Mouse (Mus musculus) Patski (cell line): ENCODE measurements around the gene Nomo1. TPM values are rescaled to one million over a fixed set of nuclear protein-coding genes. Genes with fewer than 3 reads are reported as not detected.

Experiments used
- ATAC-seq: fragments of 100-300 bp; one replicate; pipeline ENCODE4 v1.8.0; 2021
- CTCF ChIA-PET: fragments of 350-600 bp; sonication (Branson Sonifier 250); formaldehyde crosslinking; loops from one replicate; lab custom pipeline; 2022; ENCODE audit warnings: inconsistent platforms; lab: Charles Lee
- POLR2A ChIA-PET: fragments of 350-600 bp; sonication (Branson Sonifier 250); formaldehyde crosslinking; loops from one replicate; lab custom pipeline; 2022; ENCODE audit warnings: antibody characterized with exemption, inconsistent platforms; lab: Charles Lee
- DNase-seq: peaks from one replicate; pipeline ENCODE4 v3.0.0-alpha.2; 2011; ENCODE audit warnings: low read depth, low spot score
- H3K27me3 ChIP-seq: fragments of 371-371 bp; one replicate; pipeline ENCODE4 v1.5.1; 2021
- CTCF ChIP-seq: fragments of 100-300 bp; IDR thresholded peaks from one replicate; pipeline ENCODE4 v1.5.1; 2021
- in situ Hi-C: fragments of 300-500 bp; cut with MboI; formaldehyde crosslinking; loops from 3 replicates; pipeline ENCODE4 v1.11.1; 2018; ENCODE audit warnings: low pct_unique_long_range_greater_than_20kb, mixed read lengths
- polyA plus RNA-seq: library from polyadenylated mRNA; unstranded; gene quantifications from one replicate; pipeline ENCODE4 v1.2.3, GENCODE M21; 2021

The Nomo1 gene
- polyA plus RNA-seq, 1 experiment from 2014 or later: 100 TPM

DNA sequence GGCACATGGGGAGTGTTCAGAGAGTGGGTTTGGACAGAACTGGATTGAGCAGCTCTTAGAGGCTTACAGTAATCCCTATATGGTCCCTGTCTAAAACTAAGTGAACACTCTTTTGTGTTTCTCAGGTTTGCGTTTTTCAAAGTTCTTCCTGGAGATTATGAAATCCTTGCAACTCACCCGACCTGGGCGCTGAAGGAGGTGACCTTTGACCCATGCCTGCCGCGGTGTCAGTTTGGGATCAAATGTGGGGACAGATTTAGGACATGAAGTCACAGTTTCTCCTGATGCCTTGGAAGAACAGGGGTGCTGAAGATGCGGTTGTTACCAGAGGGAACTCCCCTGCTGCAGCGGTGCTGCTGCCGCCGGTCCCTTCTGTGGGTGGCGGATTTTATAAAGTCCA lies 10.6 kb downstream of the Nomo1 start:
- ATAC-seq (no peak), DNase-seq (no peak)
- ChIA-PET POLR2A (no interaction called here), CTCF (no interaction called here)
- H3K27me3 ChIP-seq: no peaks in the 10 kb centered on the region
- TF ChIP-seq CTCF: no peak
- in situ Hi-C loops: no loop called here

- no peak for ATAC-seq
- in situ Hi-C loops: no loop called here
- H3K27me3 ChIP-seq: no peaks in the 10 kb centered on the region
- TF ChIP-seq CTCF: no peak
- ChIA-PET POLR2A (no interaction called here), CTCF (no interaction called here)
- no peak for DNase-seq
Measured at GRCm38 (mm10) chr7:46045882-46046281, 12.4 kb downstream of the Nomo1 start.

- H3K27me3 ChIP-seq: no peaks in the 10 kb centered on the region
- in situ Hi-C loops: no loop called here
- ChIA-PET CTCF (no interaction called here), POLR2A (no interaction called here)
- no peak for ATAC-seq
- no peak for DNase-seq
- no peak for TF ChIP-seq CTCF
Measured at GRCm38 (mm10) chr7:46047873-46048562, 14.5 kb downstream of the Nomo1 start.

- in situ Hi-C loops: no loop called here
- no peak for TF ChIP-seq CTCF
- POLR2A ChIA-PET: no interaction called here
- ATAC-seq (no peak), DNase-seq (no peak)
- no peaks in the 10 kb centered on the region for H3K27me3 ChIP-seq
- CTCF ChIA-PET: interaction anchor here (0.9 kb wide), 1 partner anchor 13 kb away, joined by 3 read pairs; no protein-coding TSS in a partner anchor
Measured at GRCm38 (mm10) chr7:46049981-46050380, 16.5 kb downstream of the Nomo1 start.

DNA sequence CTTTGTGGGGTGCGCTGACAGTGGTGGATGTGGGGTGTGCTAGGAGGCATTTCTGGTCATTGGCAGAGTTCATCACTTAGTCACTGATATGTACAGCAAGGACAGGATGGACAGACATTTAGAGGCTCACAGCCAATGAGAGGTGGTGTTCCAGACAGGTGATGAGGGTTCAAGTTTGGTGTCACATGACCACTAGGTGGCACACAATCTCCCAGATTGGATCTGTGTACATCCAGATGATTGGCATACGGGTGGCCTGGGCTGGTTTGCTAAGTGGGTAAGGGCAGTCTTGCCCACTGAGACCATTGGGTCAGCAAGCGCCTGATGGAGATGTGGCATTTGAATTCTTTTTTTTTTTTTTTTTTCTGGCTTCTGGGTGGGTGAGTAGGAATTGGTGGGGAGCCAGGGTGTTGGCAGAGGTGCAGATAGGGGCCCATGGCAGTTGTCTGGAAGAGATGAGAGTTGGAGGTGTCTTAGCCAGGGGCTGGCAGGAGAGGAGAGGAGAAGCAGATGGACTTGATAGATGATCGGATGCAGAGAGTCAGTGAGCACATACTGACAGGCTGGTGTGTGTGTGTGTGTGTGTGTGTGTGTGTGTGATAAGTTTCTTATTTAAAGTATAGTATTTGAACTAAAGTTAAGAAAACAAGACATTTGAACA lies 18.8 kb downstream of the Nomo1 start:
- DNase-seq (no peak), ATAC-seq (no peak)
- TF ChIP-seq CTCF: no peak
- CTCF ChIA-PET: no interaction called here
- in situ Hi-C loops: no loop called here
- POLR2A ChIA-PET: no interaction called here
- H3K27me3 ChIP-seq: no peaks in the 10 kb centered on the region

DNA sequence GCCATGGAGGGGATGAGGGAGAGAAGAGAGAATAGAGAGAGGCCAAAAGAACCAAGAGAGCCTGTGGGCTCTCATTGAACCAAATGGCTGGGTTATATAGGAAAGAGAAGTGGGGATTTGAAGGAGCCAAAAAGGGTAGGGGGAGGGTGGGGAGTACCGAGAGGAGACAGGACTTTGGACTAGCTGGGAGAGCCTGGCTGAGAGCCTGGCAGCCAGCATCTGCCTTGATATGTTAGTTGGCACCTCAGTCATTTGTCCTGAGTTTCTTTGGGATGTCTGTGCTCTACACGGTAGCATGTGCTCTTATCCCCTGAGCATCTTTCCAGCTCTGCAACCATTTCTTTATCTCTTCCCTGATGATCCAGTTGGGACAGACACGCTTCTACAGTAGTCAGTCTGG lies 20.1 kb downstream of the Nomo1 start:
- POLR2A ChIA-PET: no interaction called here
- DNase-seq: no peak
- CTCF ChIA-PET: no interaction called here
- in situ Hi-C loops: no loop called here
- H3K27me3 ChIP-seq: no peaks in the 10 kb centered on the region
- ATAC-seq: no peak
- TF ChIP-seq CTCF: no peak

DNA sequence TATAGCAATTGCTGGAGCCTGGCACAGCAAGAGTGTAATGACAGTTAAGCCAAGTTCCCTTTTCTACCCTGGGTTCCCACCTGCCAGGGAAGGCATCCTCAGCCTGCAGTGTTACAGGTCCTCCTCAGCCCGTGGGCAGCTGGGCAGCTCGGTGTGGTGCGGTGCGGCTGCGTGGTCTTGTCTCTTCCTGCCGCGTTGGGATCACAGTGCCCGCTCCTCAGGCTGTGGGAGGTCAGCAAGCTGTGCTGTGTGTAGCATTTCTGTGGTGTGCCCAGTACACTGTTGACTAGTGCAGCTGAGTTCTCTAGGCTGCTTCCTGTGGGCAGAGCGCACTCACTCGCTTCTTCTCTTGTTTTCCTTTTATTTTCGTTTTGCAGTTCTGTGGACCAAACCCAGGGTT lies 25.4 kb downstream of the Nomo1 start:
- ChIA-PET POLR2A (no interaction called here), CTCF (no interaction called here)
- in situ Hi-C loops: no loop called here
- TF ChIP-seq CTCF: no peak
- no peaks in the 10 kb centered on the region for H3K27me3 ChIP-seq
- no peak for DNase-seq
- ATAC-seq: no peak

- TF ChIP-seq CTCF: no peak
- ATAC-seq: no peak
- no peaks in the 10 kb centered on the region for H3K27me3 ChIP-seq
- POLR2A ChIA-PET: no interaction called here
- in situ Hi-C loops: no loop called here
- CTCF ChIA-PET: no interaction called here
- no peak for DNase-seq
Measured at GRCm38 (mm10) chr7:46060688-46061087, 27.2 kb downstream of the Nomo1 start.

DNA sequence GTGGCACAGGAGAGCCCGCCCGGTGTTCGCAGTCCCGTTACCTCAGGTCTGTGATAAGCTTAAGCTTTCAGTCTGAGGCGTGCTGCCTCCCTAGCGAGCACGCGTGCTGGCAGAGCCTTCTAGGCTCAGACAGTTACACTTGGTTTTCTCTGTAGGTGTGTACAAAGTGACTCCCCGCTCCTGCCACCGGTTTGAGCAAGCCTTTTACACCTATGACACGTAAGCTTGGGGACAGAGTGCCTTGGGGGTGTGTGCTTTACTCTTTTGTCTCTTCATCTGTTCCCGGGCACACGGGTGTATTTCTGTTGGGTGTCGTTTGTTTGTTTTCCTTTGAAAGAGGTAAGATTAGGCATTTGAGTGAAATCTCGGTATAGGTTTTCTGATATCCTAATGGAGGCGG lies 28.1 kb downstream of the Nomo1 start:
- ChIA-PET CTCF (no interaction called here), POLR2A (no interaction called here)
- DNase-seq (no peak), ATAC-seq (no peak)
- no peaks in the 10 kb centered on the region for H3K27me3 ChIP-seq
- TF ChIP-seq CTCF: no peak
- in situ Hi-C loops: no loop called here

- no peak for TF ChIP-seq CTCF
- CTCF ChIA-PET: interaction anchor here (1.1 kb wide), 1 partner anchor 19 kb away, joined by 3 read pairs; no protein-coding TSS in a partner anchor
- H3K27me3 ChIP-seq: no peaks in the 10 kb centered on the region
- in situ Hi-C loops: no loop called here
- no peak for ATAC-seq
- POLR2A ChIA-PET: no interaction called here
- DNase-seq: no peak
Measured at GRCm38 (mm10) chr7:46063296-46063695, 29.8 kb downstream of the Nomo1 start.

DNA sequence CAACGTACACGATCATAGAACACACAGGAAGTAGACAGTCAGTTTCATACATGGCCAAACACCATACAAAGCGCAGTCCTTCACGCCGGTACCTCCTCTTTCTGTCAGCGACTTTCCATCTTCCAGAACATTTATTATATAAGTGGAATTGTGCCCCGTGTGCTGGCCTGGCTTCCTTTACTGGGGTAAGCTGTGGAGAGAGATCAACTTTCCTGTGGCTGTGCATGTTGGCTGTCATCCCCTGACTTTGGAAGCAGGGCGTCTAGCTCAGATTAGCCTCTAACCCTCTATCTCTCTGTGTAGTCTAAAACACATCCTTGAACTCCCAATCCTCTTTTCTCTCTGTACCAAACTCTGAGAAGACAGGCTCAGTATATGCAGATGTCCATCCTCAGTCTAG lies 35.3 kb downstream of the Nomo1 start:
- ATAC-seq: no peak
- in situ Hi-C loops: no loop called here
- POLR2A ChIA-PET: interaction anchor here (0.5 kb wide), 2 partner anchors 68 to 172 kb away, joined by 3 to 4 read pairs; partner anchors contain the start of genes Syngr4 and Tmem143
- H3K27me3 ChIP-seq: no peaks in the 10 kb centered on the region
- no peak for DNase-seq
- CTCF ChIA-PET: no interaction called here
- TF ChIP-seq CTCF: no peak
